ENCODE assay signal across 25 mouse cellular contexts in the genomic region with DNA sequence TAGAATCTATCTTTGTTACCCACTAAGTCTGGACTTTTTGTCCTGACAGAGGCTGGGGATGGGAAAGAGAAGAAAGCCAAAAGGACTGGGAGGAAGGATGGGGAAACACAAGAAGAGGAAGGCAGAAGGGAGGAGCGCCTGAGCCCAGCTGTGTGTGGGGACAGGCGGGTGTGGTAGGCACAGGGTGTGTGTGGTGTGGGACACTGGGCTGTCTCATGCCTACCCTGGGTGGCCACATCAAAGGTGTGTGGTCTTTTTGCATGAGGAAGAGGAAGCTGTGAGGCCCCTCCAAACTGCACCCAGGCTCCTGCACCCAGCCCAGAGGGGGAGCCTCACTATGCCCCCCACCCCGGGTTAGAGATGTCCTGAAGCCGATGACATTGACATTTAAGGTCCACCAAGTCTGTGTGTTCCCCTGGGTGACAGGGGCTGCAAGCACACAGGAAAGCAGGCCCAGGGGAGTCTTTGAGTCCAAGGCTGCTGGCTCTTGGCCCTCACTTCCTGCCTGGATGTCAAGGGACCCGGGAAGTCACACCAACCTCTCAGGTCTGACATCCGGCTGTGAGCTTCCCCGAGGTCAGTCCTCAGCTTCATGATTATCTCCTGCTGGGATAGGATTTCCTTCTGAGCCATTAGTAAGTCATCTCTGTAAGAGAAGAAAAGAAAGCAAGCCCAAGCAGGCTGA. TPM values are rescaled to one million over a fixed set of nuclear protein-coding genes. Genes with fewer than 3 reads are reported as not detected.
DNase-seq lines count a peak whose midpoint lies in the region; ATAC-seq and TF ChIP-seq lines count a peak whose summit lies in the region.
"Had no signal": no experiment of that assay in that cellular context is flagged by ENCODE, and none has a peak within 500 bp of the region (broad histone marks: within the 10 kb centered on the region; RNA-seq: fewer than 3 reads in every experiment).

No protein-coding gene starts in this region.

- no peak overlapping the region for H3K4me2 ChIP-seq in forebrain, postnatal 0 days (ENCODE audit: low read depth)
- H3K4me2 ChIP-seq in kidney, embryonic 15.5 days = no peak overlapping the region
- H3K4me2 ChIP-seq: forebrain, embryonic 12.5 days; heart, embryonic 12.5 days; limb, embryonic 12.5 days; liver, embryonic 12.5 days; midbrain, embryonic 11.5 days; neural tube, embryonic 13.5 days had no signal

- no peak overlapping the region for H3K9ac ChIP-seq in forebrain, postnatal 0 days
- no peak overlapping the region for H3K9ac ChIP-seq in kidney, embryonic 15.5 days
- H3K9ac ChIP-seq: forebrain, embryonic 12.5 days; heart, embryonic 12.5 days; limb, embryonic 12.5 days; liver, embryonic 12.5 days; neural tube, embryonic 13.5 days had no signal

- H3K27me3 ChIP-seq in forebrain, embryonic 10.5 days (ENCODE audit: poor library complexity, severe bottlenecking) = no peaks in the 10 kb centered on the region
- H3K27me3 ChIP-seq in forebrain, postnatal 0 days (ENCODE audit: insufficient read depth, low read length) = no peaks in the 10 kb centered on the region
- 0 out of 2 replicates have a peak, but pooled peaks cover 2% of the 10 kb centered on the region for H3K27me3 ChIP-seq in kidney, embryonic 15.5 days
- H3K27me3 ChIP-seq: forebrain, embryonic 12.5 days; heart, embryonic 12.5 days; limb, embryonic 12.5 days; neural tube, embryonic 13.5 days had no signal

- no peak for ATAC-seq in forebrain, postnatal 0 days
- no peak for ATAC-seq in kidney, embryonic 15.5 days (replicated peaks; ENCODE audit: low FRiP score)
- peak; percentile 57 for ATAC-seq in granulocyte monocyte progenitor cell, adult 5-6 weeks (replicated peaks; ENCODE audit: poor library complexity, severe bottlenecking)
- ATAC-seq: activated CD4-positive, CD25-positive, alpha-beta regulatory T cell, adult 4 months; CD4-positive, CD25-positive, alpha-beta regulatory T cell, adult 4 months; liver, embryonic 12.5 days had no signal

- H3K36me3 ChIP-seq in forebrain, embryonic 10.5 days (replicated peaks) = no peaks in the 10 kb centered on the region
- H3K36me3 ChIP-seq in forebrain, postnatal 0 days (ENCODE audit: insufficient read depth) = no peaks in the 10 kb centered on the region
- no peaks in the 10 kb centered on the region for H3K36me3 ChIP-seq in kidney, embryonic 15.5 days
- H3K36me3 ChIP-seq: forebrain, embryonic 12.5 days; heart, embryonic 12.5 days; limb, embryonic 12.5 days; liver, embryonic 12.5 days; neural tube, embryonic 13.5 days had no signal

- H3K9me3 ChIP-seq in forebrain, embryonic 10.5 days = no peaks in the 10 kb centered on the region
- no peaks in the 10 kb centered on the region for H3K9me3 ChIP-seq in forebrain, postnatal 0 days (ENCODE audit: low read length)
- no peaks in the 10 kb centered on the region for H3K9me3 ChIP-seq in kidney, embryonic 15.5 days (replicated peaks)
- H3K9me3 ChIP-seq: forebrain, embryonic 12.5 days; heart, embryonic 12.5 days; limb, embryonic 12.5 days; liver, embryonic 12.5 days; neural tube, embryonic 13.5 days had no signal

- H3K27ac ChIP-seq in forebrain, embryonic 10.5 days = 0 out of 2 replicates have a peak overlapping the region, but pooled peaks have one; percentile 17
- no peak overlapping the region for H3K27ac ChIP-seq in forebrain, postnatal 0 days (ENCODE audit: low read depth, low read length)
- no peak overlapping the region for H3K27ac ChIP-seq in kidney, embryonic 15.5 days
- H3K27ac ChIP-seq: forebrain, embryonic 12.5 days; limb, embryonic 12.5 days; liver, embryonic 12.5 days; neural tube, embryonic 13.5 days had no signal

- DNase-seq in forebrain, embryonic 10.5 days (ENCODE audit: extremely low spot score, low spot score) = no peak
- no peak for DNase-seq in forebrain, postnatal 0 days
- peak; percentile 35 for DNase-seq in kidney, postnatal 10 days
- peak; percentile 21 to 55 for DNase-seq in natural killer cell, adult 2 months (ENCODE audit: low spot score in 2 of 2)
- no peak for DNase-seq in right cerebral cortex, adult 2 months (ENCODE audit: low spot score in 2 of 2)
- DNase-seq in cerebellum, adult 18-20 months = no peak
- DNase-seq: adrenal gland, postnatal 10 days; cerebellum, postnatal 14 days; gastrocnemius, postnatal 36 days; heart, postnatal 4 days; kidney, adult 18-20 months; kidney, postnatal 36 days; lung, adult 2 months; lung, postnatal 36 days; right cerebral cortex, adult 18-20 months had no signal

- peaks cover 33% of the 10 kb centered on the region for H3K4me1 ChIP-seq in forebrain, embryonic 10.5 days
- no peaks in the 10 kb centered on the region for H3K4me1 ChIP-seq in forebrain, postnatal 0 days (ENCODE audit: insufficient read depth)
- peaks cover 28% of the 10 kb centered on the region for H3K4me1 ChIP-seq in kidney, embryonic 15.5 days

- no peak overlapping the region for H3K4me3 ChIP-seq in forebrain, embryonic 10.5 days
- no peak overlapping the region for H3K4me3 ChIP-seq in forebrain, postnatal 0 days (ENCODE audit: low read depth, low read length)
- no peak overlapping the region for H3K4me3 ChIP-seq in kidney, embryonic 15.5 days (replicated peaks)
- H3K4me3 ChIP-seq: forebrain, embryonic 12.5 days; heart, embryonic 12.5 days; limb, embryonic 12.5 days; liver, embryonic 12.5 days; neural tube, embryonic 13.5 days had no signal

- TF ChIP-seq CTCF in forebrain, postnatal 0 days (IDR thresholded peaks at IDR 0.05; ENCODE audit: low read depth) = no peak

- WGBS in forebrain, embryonic 10.5 days = 66% methylated on average over 7 of the region's 7 CpGs
- 77% methylated on average over 7 of the region's 7 CpGs for WGBS in forebrain, postnatal 0 days
- WGBS in kidney, embryonic 15.5 days = 44% methylated on average over 7 of the region's 7 CpGs

RNA-seq across cellular contexts. Expression of a gene that starts 43.2 kb away (rescaled TPM):
- polyA plus RNA-seq in forebrain, embryonic 10.5 days (2016; fragmentation: Nextera tagmentation; extraction: Ambion mirVana) = 39.5 and 41.5 TPM in 2 replicates
- 24.2 and 30.7 TPM in 2 replicates for total RNA-seq in forebrain, postnatal 0 days (2014; rRNA removed)
- 49.7 and 52.2 TPM in 2 replicates for polyA plus RNA-seq in forebrain, postnatal 0 days (2015; fragmentation: Nextera tagmentation; extraction: Ambion mirVana)
- polyA plus RNA-seq in kidney, embryonic 15.5 days (2015; fragmentation: Nextera tagmentation; extraction: Ambion mirVana) = 53.9 and 56.7 TPM in 2 replicates
- total RNA-seq in granulocyte monocyte progenitor cell, adult 5-6 weeks (2014; fragmentation: Nextera tagmentation) = 50.2 and 58.8 TPM in 2 replicates
- total RNA-seq in granulocyte monocyte progenitor cell, adult 5-6 weeks (2017) = 53.7 and 72.7 TPM in 2 replicates

Comparison
In these comparisons a context has a peak if more than half of its experiments do, and no peak if none do; other contexts are left out.
1. DNase-seq: peak in kidney, postnatal 10 days (single experiment) and natural killer cell, adult 2 months (2 of 2); none in forebrain, embryonic 10.5 days (single experiment), forebrain, postnatal 0 days (single experiment), right cerebral cortex, adult 2 months (0 of 2) and cerebellum, adult 18-20 months (0 of 2).